Mouse (Mus musculus): ENCODE data around the gene Gm5640.
"Not testable (repeated sequence)": the region's sequence is repeated elsewhere in the genome, so short reads cannot be mapped to it uniquely, and the experiment has no call there.

Gm5640 gene

DNA sequence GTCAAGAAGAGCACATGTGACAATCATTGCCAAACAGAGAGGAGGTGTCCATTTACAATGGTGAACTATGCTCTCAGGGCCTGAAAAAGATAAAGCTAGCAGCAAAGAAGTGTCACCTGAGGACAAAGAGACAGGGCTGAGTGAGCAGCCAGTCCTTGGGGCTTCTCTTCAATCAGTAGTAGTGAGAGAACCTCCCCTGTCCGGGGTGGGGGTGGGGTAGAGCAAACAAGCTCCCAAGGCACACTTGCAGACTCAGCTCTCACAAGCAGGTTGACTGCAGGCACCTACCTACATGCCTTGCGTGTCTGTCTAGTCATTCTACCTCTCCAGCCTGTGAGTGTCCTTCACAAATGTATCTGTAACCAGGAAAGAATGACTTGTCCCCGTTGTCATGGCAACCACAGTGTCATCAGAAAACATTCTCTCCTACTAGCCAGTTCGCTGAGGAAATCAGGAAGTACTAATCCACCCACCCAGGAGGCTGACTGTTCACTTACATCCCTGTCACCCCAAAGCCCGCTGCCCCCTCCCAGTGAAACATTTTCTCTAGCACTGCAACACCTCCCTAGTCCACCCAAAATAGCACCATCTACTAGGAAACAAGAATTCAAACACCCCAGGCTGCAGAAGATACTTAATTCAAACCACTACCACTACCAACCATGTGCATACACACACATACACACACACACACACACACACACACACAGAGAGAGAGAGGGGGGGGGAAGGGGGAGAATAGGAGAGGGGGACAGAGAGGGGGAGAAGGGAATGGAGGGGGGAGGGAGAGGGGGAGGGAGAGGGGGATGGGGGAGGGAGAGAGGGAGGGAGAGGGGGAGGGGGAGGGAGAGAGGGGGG lies at the start of gene Gm5640:
Gm5640 (minus strand) TSS at position 170 of the 858 bp plus-strand sequence.
- H3K9me3 ChIP-seq (ENCODE audit: low read length); H3K36me3 ChIP-seq (ENCODE audit: insufficient read depth, low read length); H3K4me3 ChIP-seq (replicated peaks; ENCODE audit: low read length); H3K4me1 ChIP-seq (replicated peaks; ENCODE audit: low read depth, low read length); H3K27me3 ChIP-seq (ENCODE audit: insufficient read depth, low read length): not testable (repeated sequence)

DNA sequence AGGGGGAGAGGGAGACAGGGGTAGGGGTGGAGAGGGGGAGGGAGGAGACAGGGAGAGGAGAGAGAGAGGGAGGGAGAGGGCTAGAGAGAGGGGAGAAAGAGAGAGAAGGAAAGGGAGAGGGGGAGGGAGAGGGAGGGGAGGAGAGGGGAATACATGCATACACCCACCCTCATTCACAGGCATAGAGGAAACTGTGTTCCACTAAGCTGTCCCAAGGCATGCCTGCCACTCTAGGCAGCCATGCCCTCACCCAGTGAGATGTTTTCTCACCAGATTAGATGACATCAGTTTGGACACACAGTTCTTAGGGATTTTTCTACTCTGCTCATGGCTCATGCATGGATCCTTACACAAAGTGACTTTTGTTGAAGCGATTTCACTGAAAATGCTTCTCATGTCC lies 958 bp upstream of the Gm5640 start:
- H3K4me3 ChIP-seq (replicated peaks; ENCODE audit: low read length); H3K4me1 ChIP-seq (replicated peaks; ENCODE audit: low read depth, low read length); H3K9me3 ChIP-seq (ENCODE audit: low read length); H3K27me3 ChIP-seq (ENCODE audit: insufficient read depth, low read length); H3K36me3 ChIP-seq (ENCODE audit: insufficient read depth, low read length): not testable (repeated sequence)

DNA sequence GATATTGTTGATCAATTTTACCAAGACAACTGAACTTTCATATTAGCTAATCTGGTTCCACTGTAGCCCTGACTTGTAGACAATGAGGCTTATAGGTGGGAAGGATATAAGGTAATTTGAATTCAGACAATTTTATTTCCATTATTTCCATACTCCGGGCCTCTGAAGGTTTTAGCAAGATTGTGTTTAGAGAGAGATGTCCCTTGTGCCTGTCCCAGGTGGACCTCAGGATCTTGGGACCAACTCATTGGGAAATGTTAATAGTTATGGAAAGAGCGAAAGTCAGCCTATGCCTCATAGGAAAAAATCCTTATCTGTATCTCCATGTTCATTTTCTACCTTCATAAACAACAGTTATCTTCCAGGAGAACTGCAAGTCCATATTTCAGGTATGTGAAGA lies 53.1 kb downstream of the Gm5640 start, which contains the start of gene Olfr1325:
Olfr1325 (plus strand) TSS at position 301 of the 400 bp plus-strand sequence.
- no peaks in the 10 kb centered on the region for H3K27me3 ChIP-seq (ENCODE audit: insufficient read depth, low read length)
- no peaks in the 10 kb centered on the region for H3K4me1 ChIP-seq (replicated peaks; ENCODE audit: low read depth, low read length)
- TF ChIP-seq POU5F1 (IDR thresholded peaks at IDR 0.05; ENCODE audit: borderline replicate concordance, low read length) (no peak), CTCF (conservative IDR thresholded peaks at IDR 0.05; ENCODE audit: low read length) (no peak), NANOG (IDR thresholded peaks at IDR 0.05; ENCODE audit: borderline replicate concordance, low read length) (no peak)
- no peaks in the 10 kb centered on the region for H3K9me3 ChIP-seq (ENCODE audit: low read length)
- no peaks in the 10 kb centered on the region for H3K36me3 ChIP-seq (ENCODE audit: insufficient read depth, low read length)
- no peak within 1 kb of the TSS for H3K4me3 ChIP-seq (replicated peaks; ENCODE audit: low read length)

Measured in E14TG2a.4 (cell line).